Mouse (Mus musculus): ENCODE results near the gene C1ql2. TPM values are rescaled to one million over a fixed set of nuclear protein-coding genes. Genes with fewer than 3 reads are reported as not detected.

Gene C1ql2
- polyA plus RNA-seq (2015; fragmentation: Nextera tagmentation; extraction: Ambion mirVana) = 1.4 and 3.2 TPM in 2 replicates

DNA sequence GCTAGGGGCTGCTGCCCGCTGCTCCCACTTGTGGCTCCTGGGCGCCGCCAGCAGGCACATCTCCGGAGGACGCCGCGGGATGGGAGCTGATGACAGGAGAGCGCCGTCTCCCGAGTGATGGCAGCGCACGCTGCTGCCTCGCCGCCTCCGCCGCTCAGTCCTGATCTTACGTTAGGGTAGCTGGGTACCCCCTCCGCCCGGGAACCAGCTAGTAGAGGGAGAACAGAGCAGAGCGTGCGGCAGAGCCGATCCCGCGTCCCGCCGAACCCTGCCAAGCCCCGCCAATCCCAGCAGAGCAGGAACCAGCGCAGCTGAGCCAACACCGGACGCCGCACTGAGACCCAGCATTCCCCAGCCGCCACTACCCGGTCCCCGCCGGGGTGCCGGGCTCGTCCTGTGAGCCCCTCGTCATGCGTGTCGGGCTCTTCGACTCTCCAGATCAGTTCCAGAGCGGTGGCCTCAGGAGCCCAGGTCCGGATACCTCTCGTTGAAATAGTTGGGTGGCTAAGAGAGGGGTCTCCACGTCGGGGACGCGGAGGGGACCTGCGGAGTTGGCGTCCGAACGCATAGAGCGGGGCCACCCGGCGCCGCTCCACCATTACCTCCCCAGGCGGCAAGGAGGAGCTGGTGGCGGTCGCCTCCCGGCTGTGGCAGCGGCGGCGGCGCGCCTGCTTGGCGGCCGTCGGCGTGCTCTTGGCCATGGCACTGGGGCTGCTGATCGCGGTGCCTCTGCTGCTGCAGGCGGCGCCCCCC is at the start of gene C1ql2:
C1ql2 (plus strand) TSS at position 164 of the 753 bp plus-strand sequence.
- H3K27ac ChIP-seq (replicated peaks) = no peak within 1 kb of the TSS
- H3K9ac ChIP-seq (replicated peaks) = 0 out of 2 replicates have a peak within 1 kb of the TSS, but pooled peaks have one; percentile 17
- WGBS = under 1% methylated on average over 69 of the region's 73 CpGs
- H3K4me1 ChIP-seq = peaks cover 29% of the 10 kb centered on the region
- peak; percentile 67 for ATAC-seq (ENCODE audit: low FRiP score)
- no peaks in the 10 kb centered on the region for H3K9me3 ChIP-seq (replicated peaks)
- H3K27me3 ChIP-seq (replicated peaks) = peaks cover 94% of the 10 kb centered on the region
- H3K4me2 ChIP-seq = peak within 1 kb of the TSS; percentile 65
- no peaks in the 10 kb centered on the region for H3K36me3 ChIP-seq
- H3K4me3 ChIP-seq (replicated peaks) = peak within 1 kb of the TSS; percentile 36

DNA sequence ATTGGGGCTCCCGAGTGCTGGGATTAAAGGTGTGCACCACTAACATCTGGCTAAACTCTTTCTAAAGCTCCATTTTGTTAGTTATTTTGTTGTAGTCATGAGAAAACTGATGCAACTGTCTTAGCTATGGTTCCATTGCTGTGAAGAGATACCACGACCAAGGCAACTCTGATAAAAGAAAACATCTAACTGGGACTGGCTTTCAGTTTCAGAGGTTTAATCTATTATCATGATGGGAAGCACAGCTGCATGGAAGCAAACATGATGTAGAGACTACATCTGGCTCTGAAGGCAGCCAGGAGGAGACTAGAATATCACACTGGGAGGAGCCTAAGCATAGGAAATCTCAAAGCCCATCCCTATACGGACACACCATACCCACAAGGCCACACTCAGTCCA is 48.7 kb upstream of the C1ql2 start:
- Histone ChIP-seq H3K4me3 (replicated peaks) (no peak overlapping the region), H3K27ac (replicated peaks) (no peak overlapping the region), H3K9me3 (replicated peaks) (0 out of 2 replicates have a peak, but pooled peaks cover 4% of the 10 kb centered on the region), H3K36me3 (no peaks in the 10 kb centered on the region), H3K9ac (replicated peaks) (no peak overlapping the region), H3K27me3 (replicated peaks) (no peaks in the 10 kb centered on the region), H3K4me2 (no peak overlapping the region), H3K4me1 (no peaks in the 10 kb centered on the region)
- WGBS = 91% methylated on average over 3 of the region's 3 CpGs
- no peak for ATAC-seq (ENCODE audit: low FRiP score)

DNA sequence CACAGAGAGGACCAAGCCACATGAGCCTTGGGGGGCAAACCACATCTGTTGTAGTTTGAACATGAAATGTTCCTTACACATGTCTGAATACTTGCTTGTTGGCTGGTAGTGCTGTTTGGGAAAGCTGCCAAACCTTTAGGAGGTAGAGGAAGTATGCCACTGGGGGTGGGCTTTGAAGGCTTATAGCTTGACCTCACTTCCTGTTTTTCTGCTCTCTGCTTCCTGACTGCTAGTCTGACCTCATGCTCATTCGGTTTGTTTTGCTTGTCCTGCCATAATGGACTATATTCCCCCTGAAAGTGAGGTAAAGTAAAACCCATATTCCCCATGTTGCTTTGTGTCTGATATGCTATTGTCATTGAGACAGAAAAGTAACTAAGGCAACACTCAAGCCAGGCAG is 46.6 kb upstream of the C1ql2 start:
- no peak overlapping the region for H3K4me3 ChIP-seq (replicated peaks)
- H3K36me3 ChIP-seq = no peaks in the 10 kb centered on the region
- 81% methylated on average over 1 of the region's 1 CpGs for WGBS
- H3K9me3 ChIP-seq (replicated peaks) = 0 out of 2 replicates have a peak, but pooled peaks cover 4% of the 10 kb centered on the region
- H3K27ac ChIP-seq (replicated peaks) = no peak overlapping the region
- H3K4me1 ChIP-seq = no peaks in the 10 kb centered on the region
- H3K27me3 ChIP-seq (replicated peaks) = no peaks in the 10 kb centered on the region
- ATAC-seq (ENCODE audit: low FRiP score) = no peak
- H3K4me2 ChIP-seq = no peak overlapping the region
- no peak overlapping the region for H3K9ac ChIP-seq (replicated peaks)

DNA sequence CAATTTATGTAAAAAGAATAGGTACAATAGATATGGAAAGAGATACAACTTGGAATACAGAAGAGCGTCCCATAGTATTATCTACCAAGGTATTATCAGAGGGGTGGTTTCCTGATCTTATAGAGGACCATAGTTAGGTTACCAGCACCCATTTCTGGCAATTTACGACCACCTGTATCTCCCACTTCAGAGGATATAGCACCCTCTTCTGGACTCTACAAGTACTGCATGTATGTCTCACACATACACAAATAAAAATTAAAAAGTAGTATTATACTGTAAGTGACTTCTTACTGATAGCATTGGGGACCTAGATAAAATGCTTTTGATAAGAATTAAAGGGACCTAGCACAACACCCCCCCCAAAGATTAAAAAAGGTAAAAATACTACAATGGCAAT is 43.4 kb upstream of the C1ql2 start:
- ATAC-seq (ENCODE audit: low FRiP score) = no peak
- H3K27me3 ChIP-seq (replicated peaks) = no peaks in the 10 kb centered on the region
- no peak overlapping the region for H3K4me3 ChIP-seq (replicated peaks)
- WGBS = 94% methylated on average over 2 of the region's 2 CpGs
- H3K9me3 ChIP-seq (replicated peaks) = 0 out of 2 replicates have a peak, but pooled peaks cover 2% of the 10 kb centered on the region
- H3K4me2 ChIP-seq = no peak overlapping the region
- no peaks in the 10 kb centered on the region for H3K4me1 ChIP-seq
- H3K9ac ChIP-seq (replicated peaks) = no peak overlapping the region
- H3K36me3 ChIP-seq = no peaks in the 10 kb centered on the region
- no peak overlapping the region for H3K27ac ChIP-seq (replicated peaks)

DNA sequence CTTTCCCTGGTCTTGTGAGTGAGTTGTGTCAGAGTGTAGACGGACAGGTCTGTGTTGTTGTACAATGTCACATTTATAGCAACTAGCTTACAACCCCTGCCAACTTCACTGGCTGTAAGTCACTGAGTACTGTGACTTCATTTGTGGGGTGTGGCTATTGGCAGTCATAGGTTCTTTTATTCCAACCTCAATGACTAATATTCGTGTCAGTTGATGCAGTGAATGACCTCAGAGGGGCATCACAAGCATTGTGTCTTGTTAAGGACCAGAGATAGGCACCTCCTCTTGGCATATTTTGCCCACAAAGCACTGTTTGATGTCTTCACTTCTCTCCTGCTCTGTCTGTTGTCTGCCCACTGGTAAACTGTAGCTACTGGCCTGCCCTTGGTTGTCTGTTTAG is 34.6 kb upstream of the C1ql2 start:
- whole genome bisulfite sequencing = 73% methylated on average over 2 of the region's 2 CpGs
- no peak overlapping the region for H3K9ac ChIP-seq (replicated peaks)
- no peak overlapping the region for H3K27ac ChIP-seq (replicated peaks)
- H3K27me3 ChIP-seq (replicated peaks) = no peaks in the 10 kb centered on the region
- no peaks in the 10 kb centered on the region for H3K9me3 ChIP-seq (replicated peaks)
- no peaks in the 10 kb centered on the region for H3K4me1 ChIP-seq
- no peaks in the 10 kb centered on the region for H3K36me3 ChIP-seq
- no peak for ATAC-seq (ENCODE audit: low FRiP score)
- no peak overlapping the region for H3K4me2 ChIP-seq
- H3K4me3 ChIP-seq (replicated peaks) = no peak overlapping the region

DNA sequence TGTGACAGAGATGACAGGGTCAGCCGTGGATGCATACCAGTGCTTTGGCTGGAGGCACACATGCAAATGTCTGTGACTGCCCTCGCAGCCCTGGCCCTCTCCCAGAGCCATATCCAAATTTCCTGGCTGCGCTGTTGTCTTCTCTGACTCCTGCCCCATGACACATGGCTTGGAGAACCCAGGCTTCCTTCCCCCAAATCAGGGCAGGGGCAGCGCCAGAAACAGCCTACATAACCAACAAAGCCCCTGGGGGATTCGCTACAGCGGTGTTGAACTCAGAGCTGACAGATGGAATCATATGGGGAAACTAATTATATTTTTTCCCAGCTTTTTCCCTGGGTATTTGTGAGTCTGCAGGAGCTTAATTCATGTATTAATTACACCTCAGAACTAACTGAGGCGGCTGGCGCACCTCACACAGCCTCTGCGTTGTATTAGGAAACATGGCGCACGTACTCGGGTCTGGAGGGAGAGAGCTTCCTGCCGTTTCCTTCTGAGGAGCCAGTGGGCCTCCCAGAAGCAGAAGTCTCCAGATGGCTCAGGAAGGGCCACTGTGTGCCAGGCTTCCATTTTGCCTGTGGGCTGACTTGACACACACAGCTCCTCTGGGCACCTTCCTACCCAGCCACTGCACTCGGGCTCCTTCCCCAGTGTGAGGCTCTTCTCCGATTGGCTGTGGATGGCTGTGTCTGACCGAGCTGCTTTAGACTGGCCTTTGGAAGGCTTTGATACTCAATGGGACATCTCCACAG is 18.9 kb upstream of the C1ql2 start:
- Histone ChIP-seq H3K27ac (replicated peaks) (no peak overlapping the region), H3K36me3 (no peaks in the 10 kb centered on the region), H3K4me2 (0 out of 2 replicates have a peak overlapping the region, but pooled peaks have one; percentile 15), H3K4me3 (replicated peaks) (no peak overlapping the region), H3K9ac (replicated peaks) (no peak overlapping the region), H3K27me3 (replicated peaks) (no peaks in the 10 kb centered on the region), H3K9me3 (replicated peaks) (no peaks in the 10 kb centered on the region), H3K4me1 (peaks cover 8% of the 10 kb centered on the region)
- WGBS = 63% methylated on average over 16 of the region's 16 CpGs
- peak; percentile 63; the same call in 1 of the 2 replicates for ATAC-seq (ENCODE audit: low FRiP score)

DNA sequence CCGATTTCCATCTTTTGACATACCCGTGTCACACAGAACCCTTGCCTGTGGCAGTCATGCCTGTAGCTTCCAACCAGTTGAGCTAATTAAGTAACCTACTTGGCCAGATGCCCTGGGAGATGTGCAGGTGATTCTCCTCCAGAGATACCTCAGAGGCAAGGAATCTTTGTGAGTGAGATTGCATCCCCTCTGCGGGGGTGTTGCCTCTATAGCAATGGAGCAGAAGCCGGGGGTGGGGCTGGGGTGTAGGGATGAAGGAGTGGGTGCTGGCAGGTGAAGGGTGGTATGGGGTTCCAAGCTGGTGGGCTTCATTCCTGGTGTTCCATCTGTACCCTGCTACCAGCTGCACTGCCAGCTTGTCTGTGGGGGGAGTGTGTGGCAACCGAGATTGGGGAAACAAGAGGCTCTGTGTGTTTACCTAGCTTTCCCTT is 17.2 kb upstream of the C1ql2 start:
- Histone ChIP-seq H3K4me1 (peaks cover 8% of the 10 kb centered on the region), H3K9ac (replicated peaks) (no peak overlapping the region), H3K27ac (replicated peaks) (no peak overlapping the region), H3K4me3 (replicated peaks) (no peak overlapping the region), H3K36me3 (no peaks in the 10 kb centered on the region), H3K9me3 (replicated peaks) (no peaks in the 10 kb centered on the region), H3K27me3 (replicated peaks) (no peaks in the 10 kb centered on the region), H3K4me2 (no peak overlapping the region)
- WGBS = 87% methylated on average over 5 of the region's 5 CpGs
- ATAC-seq (ENCODE audit: low FRiP score) = no peak

DNA sequence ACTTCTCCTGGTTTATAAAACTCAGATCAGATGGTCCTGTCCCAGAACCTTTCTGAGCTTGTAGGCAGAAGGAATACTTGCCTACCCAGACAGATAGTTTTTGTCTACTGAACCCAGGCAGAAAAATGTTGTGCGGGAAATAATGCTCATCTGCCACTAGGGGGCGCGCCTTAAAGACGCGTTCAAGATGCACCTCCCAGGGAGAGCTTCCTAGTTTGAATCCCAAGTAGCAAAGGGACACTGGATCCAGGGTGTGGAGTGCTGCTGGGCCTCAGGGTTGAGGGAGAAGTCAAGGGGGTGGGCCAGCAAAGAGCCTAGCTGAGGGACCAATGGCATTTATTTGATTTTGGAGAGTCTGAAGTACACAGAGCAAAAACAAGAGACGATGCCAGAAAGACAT is 12.7 kb upstream of the C1ql2 start:
- no peaks in the 10 kb centered on the region for H3K4me1 ChIP-seq
- WGBS = 16% methylated on average over 6 of the region's 6 CpGs
- H3K4me3 ChIP-seq (replicated peaks) = no peak overlapping the region
- no peak overlapping the region for H3K4me2 ChIP-seq
- no peak overlapping the region for H3K27ac ChIP-seq (replicated peaks)
- no peak for ATAC-seq (ENCODE audit: low FRiP score)
- no peaks in the 10 kb centered on the region; the same call in 1 of the 2 replicates for H3K27me3 ChIP-seq (replicated peaks)
- H3K36me3 ChIP-seq = no peaks in the 10 kb centered on the region
- H3K9ac ChIP-seq (replicated peaks) = no peak overlapping the region
- H3K9me3 ChIP-seq (replicated peaks) = no peaks in the 10 kb centered on the region

DNA sequence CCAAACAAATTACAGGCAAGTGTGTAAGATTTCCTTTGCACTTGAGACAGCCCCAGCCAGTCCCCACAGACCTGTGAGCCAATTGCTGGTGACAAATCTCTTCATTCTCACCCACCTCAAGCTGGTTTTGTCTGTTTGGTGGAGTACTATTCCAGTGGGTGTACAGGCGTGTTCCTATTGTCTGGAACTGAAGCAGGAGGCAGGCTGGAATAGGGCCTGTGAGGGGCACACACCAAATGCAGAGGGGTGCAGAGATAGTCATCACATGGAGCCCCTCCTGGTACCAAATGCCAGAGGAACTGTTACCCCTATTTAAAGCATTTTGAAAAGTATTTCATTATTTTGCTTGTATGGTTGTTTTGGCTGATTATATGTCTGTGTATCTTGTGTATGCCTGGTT is 12.2 kb upstream of the C1ql2 start:
- Histone ChIP-seq H3K9ac (replicated peaks) (no peak overlapping the region), H3K4me3 (replicated peaks) (no peak overlapping the region), H3K36me3 (no peaks in the 10 kb centered on the region), H3K4me2 (no peak overlapping the region), H3K27me3 (replicated peaks) (no peaks in the 10 kb centered on the region; the same call in 1 of the 2 replicates), H3K4me1 (no peaks in the 10 kb centered on the region), H3K9me3 (replicated peaks) (no peaks in the 10 kb centered on the region), H3K27ac (replicated peaks) (no peak overlapping the region)
- no peak for ATAC-seq (ENCODE audit: low FRiP score)
- 67% methylated on average over 1 of the region's 1 CpGs for WGBS

DNA sequence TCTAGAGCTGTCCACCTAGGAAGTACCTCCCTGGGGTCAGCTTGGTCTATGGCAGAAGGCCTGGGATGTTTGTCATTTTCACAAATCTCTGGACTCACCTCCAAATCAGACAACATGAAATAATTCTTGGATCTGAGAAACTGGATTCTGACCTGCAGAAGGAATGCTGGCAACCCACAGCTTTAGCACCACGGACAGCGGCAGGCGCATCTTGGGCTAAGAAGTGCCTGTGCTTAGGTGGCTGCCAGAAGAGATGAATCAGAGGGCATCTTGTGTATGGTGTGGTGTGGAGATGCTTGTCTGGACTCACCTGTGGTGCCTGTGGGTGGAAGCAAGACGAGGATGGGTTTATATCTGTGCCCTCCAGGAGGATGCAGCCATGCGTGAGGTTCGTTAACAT is 8.5 kb upstream of the C1ql2 start:
- ATAC-seq (ENCODE audit: low FRiP score) = no peak
- H3K4me1 ChIP-seq = no peaks in the 10 kb centered on the region
- WGBS = 44% methylated on average over 6 of the region's 6 CpGs
- H3K9me3 ChIP-seq (replicated peaks) = no peaks in the 10 kb centered on the region
- H3K27ac ChIP-seq (replicated peaks) = no peak overlapping the region
- H3K9ac ChIP-seq (replicated peaks) = no peak overlapping the region
- peaks cover 14% of the 10 kb centered on the region for H3K27me3 ChIP-seq (replicated peaks)
- no peak overlapping the region for H3K4me3 ChIP-seq (replicated peaks)
- no peaks in the 10 kb centered on the region for H3K36me3 ChIP-seq
- H3K4me2 ChIP-seq = no peak overlapping the region

DNA sequence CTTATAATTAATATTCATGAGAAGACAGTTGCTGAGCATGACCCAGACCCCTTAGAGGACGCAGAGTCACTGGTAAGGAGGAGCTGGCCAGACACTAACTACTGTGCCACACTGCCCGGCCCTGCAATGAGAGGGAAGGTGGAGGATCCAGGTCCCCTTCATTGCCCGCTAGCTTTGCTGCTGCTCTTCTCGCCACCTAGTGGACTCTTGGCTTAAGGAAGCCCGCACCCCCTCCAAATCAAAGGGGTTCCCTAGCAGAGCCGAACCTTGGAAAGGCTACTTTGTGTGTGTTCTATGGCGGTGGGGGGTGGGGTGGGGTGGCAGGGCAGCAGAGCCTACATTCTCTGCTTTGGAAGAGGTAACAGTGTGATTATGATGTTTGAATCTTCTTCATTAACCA is 2.4 kb upstream of the C1ql2 start:
- Histone ChIP-seq H3K27me3 (replicated peaks) (peaks cover 73% of the 10 kb centered on the region), H3K36me3 (no peaks in the 10 kb centered on the region), H3K9ac (replicated peaks) (no peak overlapping the region), H3K4me1 (peaks cover 29% of the 10 kb centered on the region), H3K4me3 (replicated peaks) (no peak overlapping the region), H3K4me2 (no peak overlapping the region), H3K9me3 (replicated peaks) (no peaks in the 10 kb centered on the region), H3K27ac (replicated peaks) (no peak overlapping the region)
- WGBS = 45% methylated on average over 7 of the region's 7 CpGs
- no peak for ATAC-seq (ENCODE audit: low FRiP score)
